Mouse (Mus musculus): ENCODE data around the gene Exosc7. TPM values are rescaled to one million over a fixed set of nuclear protein-coding genes. Genes with fewer than 3 reads are reported as not detected.
A peak's percentile ranks its signal among the peaks of the same experiment; 100 is the strongest.

Exosc7 gene
- total RNA-seq (2021): 10 to 100 TPM; 18.3 to 21.3 TPM
- long read RNA-seq, experiment 1, transcript Exosc7-201 (8 exons, 1,053 nt): major isoform, 27 of 33 reads
- long read RNA-seq, experiment 1, partial matches to known transcripts: 1 of 33 reads
- long read RNA-seq, experiment 1, other reads (novel, unspliced or antisense): 5 of 33 reads
- long read RNA-seq, experiment 2, transcript Exosc7-201 (8 exons, 1,053 nt): major isoform, 36 of 38 reads
- long read RNA-seq, experiment 2, partial matches to known transcripts: 0 of 38 reads
- long read RNA-seq, experiment 2, other reads (novel, unspliced or antisense): 2 of 38 reads

DNA sequence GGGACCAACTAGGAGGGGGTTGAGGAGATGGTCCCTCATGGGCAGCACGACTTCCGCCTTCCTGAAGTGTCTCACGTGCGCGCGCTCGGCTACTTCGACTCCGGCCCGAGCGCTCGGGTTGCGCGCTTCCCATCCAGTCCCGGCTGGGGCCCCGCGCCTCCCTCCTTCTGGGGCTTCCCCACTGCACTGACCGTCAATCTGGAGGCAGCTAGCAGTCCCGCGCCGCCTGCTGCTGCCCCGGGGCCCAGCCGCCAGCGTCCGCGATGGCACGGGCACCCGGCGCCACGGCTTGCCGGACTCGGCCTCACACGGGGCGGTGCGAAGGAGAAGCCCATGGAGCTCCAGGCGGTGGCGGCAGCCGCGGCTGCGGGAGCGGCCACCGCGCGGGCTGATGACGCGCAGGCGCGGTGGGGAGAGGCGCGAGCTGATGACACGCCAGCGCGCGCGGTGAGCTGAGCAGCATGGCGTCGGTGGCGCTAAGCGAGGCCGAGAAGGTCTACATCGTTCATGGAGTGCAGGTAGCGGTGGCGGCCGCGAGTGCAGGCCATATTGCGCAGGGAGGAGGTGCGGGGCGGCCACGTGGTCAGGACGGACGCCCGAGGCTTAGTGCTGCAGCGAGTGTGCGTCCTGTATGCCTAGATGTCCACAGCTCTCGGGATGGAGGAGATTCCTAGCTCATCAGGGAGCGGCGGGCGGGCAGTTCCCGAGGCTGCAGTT, at the start of gene Exosc7, which contains the start of gene Zdhhc3:
TSS of gene Exosc7 (plus strand) at position 411 of the 717 bp plus-strand sequence.
TSS of gene Zdhhc3 (minus strand) at position 401 of the 717 bp plus-strand sequence.
- TF ChIP-seq CTCF (IDR thresholded peaks at IDR 0.05): no peak
- Histone ChIP-seq H3K27ac (peak within 1 kb of the TSS; percentile 98), H3K4me3 (peak within 1 kb of the TSS; percentile 97)
- peak; percentile 92 for DNase-seq
- intact Hi-C loops (cut with DNase I): loop anchor here (5.0 to 10.0 kb wide), 3 partner anchors 144 to 252 kb away; partner anchors contain the start of genes Lars2 and Zfp445

DNA sequence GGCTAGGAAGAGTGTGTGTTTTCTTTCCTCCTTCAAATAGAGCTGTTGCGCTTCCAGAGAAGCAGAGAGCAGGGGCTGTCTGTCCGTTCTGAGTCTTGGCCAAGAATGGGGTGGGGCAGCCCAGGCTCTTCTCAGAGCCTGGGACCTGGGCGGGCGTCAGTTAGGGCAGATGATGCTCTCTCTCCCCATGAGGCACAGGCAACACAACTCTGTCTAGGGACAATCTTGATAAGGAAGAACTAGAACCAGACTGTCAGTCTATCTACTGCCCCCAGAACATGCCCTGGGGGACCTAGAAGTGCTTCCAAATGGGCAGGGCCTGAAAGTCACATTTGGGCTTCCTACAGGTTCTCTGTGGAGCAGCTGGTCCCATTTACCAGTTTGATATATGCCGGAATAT, 33.9 kb upstream of the Exosc7 start:
- intact Hi-C loops (cut with DNase I): no loop called here
- Histone ChIP-seq H3K27ac (no peak overlapping the region), H3K4me3 (no peak overlapping the region)
- DNase-seq: no peak
- TF ChIP-seq CTCF (IDR thresholded peaks at IDR 0.05): no peak

DNA sequence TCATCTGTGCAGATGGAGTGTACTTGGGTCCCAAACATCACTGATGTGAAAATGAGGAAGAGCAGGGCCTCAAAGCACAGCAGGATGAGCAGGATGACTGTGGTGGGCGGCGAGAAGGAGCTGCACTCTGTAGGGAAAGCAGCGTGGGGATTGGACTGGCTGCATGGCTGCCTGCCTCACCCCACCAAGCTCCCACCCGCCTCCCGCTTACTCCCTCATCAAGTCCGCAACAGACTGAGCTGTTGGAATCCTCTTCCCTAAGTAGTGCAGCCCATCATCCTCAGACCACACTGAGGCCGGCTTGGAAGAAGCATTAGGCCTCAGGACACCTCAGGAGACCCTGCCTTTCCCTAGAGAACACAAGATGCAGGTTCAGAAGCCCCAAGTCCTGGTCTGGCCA, 32.7 kb upstream of the Exosc7 start:
- H3K27ac ChIP-seq: no peak overlapping the region
- intact Hi-C loops (cut with DNase I): no loop called here
- TF ChIP-seq CTCF (IDR thresholded peaks at IDR 0.05): no peak
- no peak overlapping the region for H3K4me3 ChIP-seq
- DNase-seq: no peak

DNA sequence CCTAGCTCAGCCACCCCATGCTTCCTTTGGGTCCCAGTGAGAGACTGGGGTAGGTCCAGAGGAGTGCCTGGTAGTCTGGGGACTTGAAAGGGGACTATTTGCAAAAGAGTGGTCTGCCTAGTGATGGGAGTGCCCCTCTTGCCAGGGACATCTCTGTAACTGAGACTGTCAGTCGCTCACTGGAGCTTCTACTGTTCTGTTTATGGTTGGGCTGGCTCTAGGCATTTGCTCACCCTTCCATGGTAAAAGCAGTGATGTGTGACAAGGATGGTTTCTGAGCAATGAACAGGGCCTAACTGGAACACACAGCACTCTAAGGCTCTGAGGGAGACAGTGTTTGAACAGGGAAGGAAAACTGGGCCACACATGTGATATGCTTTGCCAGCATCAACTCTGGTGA, 32.2 kb upstream of the Exosc7 start:
- no peak overlapping the region for H3K4me3 ChIP-seq
- intact Hi-C loops (cut with DNase I): no loop called here
- H3K27ac ChIP-seq: no peak overlapping the region
- TF ChIP-seq CTCF (IDR thresholded peaks at IDR 0.05): no peak
- no peak for DNase-seq

DNA sequence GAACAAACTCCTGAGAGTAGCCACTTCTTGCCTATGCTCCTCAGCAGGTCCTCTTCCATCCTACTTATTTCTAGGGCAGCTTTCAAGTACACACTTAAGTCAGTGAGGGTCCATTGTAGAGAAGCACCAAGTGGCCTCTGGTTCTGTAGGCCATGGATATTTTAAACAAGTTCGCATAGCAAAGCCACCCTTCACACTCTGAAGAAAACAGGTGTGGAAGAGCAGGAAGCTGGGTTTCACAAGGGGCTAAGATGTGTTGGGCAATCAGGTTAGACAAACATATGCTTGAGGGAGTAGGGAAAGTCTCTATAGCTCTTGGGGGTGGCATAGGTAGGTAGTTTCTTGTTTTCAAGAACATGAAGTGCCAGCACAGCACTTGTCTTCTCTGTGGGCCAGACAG, 27.6 kb upstream of the Exosc7 start:
- no peak for DNase-seq
- TF ChIP-seq CTCF (IDR thresholded peaks at IDR 0.05): no peak
- Histone ChIP-seq H3K27ac (no peak overlapping the region), H3K4me3 (no peak overlapping the region)
- intact Hi-C loops (cut with DNase I): no loop called here

DNA sequence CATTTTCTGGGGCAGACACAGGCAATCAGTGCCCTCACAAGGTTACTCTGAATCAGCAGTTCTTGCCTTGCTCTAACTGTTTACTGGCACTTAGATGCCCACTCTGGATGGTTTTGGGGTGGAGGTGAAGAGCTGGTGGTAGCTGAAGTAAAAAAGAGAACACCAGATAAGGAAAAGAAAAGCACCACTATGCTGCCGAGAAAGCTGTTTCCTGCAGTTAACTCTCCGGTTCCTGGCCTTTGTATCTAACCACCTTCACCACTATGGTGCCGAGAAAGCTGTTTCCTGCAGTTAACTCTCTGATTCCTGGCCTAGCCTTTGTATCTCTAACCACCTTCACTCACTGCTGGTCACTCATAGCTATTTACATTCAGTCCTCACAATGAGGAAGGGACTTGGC, 25.5 kb upstream of the Exosc7 start:
- no peak for TF ChIP-seq CTCF (IDR thresholded peaks at IDR 0.05)
- intact Hi-C loops (cut with DNase I): no loop called here
- DNase-seq: no peak
- Histone ChIP-seq H3K4me3 (no peak overlapping the region), H3K27ac (no peak overlapping the region)

DNA sequence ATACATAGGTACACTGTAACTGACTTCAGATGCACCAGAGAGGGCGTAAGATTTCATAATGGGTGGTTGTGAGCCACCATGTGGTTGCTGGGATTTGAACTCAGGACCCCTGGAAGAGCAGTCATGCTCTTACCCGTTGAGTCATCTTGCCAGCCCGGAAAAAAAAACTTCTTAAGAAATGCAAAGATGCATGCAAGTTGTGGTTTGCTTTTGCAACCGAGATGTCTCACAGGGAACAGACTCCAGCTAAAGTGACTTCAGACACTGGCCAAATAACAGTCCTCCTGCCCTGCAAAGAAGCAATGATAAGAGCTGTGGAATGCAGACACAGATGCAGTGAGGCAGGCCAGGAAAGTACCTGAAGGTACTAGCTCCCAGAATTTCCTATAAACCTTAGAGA, 22.2 kb upstream of the Exosc7 start:
- DNase-seq: no peak
- Histone ChIP-seq H3K4me3 (no peak overlapping the region), H3K27ac (no peak overlapping the region)
- TF ChIP-seq CTCF (IDR thresholded peaks at IDR 0.05): no peak
- intact Hi-C loops (cut with DNase I): no loop called here

DNA sequence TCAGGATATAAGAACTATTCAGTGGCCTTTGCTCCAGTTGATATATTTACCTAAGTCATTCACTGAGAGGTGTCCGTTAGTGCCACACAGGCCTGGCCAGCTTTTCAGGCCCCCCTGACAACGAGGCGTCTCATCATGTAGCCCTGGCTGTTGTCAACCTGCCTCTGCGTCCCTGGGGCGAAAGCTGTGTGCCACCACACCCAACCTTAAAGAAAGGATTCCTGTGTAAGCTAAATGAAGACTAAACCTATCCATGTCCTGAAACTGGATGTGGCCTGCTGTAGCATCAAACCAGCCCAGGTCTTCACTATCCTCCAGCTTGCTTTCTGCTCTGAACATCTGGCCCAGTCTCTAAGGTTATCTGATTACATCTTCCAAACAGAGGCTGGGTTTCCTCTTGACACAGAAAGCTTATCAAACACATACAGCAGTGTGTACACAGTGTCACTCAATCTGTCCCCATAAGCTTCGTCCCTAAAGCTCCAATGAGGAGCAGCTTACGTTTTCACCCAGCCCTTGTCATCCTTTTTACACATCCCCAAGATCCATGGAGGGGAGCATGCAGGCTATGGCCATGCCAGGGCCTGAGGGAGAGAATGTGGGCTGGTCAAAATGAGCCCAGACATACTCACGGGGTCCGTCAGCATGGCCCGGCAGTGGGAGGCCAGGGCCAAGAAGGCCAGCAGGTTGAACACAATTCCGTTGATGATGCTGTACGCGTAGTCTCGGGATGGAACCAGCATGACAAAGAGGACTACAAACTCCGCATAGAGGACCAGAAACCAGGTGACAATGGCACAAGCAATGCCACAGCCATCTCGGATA, 13.2 kb upstream of the Exosc7 start:
- TF ChIP-seq CTCF (IDR thresholded peaks at IDR 0.05): no peak
- no peak overlapping the region for H3K27ac ChIP-seq

DNA sequence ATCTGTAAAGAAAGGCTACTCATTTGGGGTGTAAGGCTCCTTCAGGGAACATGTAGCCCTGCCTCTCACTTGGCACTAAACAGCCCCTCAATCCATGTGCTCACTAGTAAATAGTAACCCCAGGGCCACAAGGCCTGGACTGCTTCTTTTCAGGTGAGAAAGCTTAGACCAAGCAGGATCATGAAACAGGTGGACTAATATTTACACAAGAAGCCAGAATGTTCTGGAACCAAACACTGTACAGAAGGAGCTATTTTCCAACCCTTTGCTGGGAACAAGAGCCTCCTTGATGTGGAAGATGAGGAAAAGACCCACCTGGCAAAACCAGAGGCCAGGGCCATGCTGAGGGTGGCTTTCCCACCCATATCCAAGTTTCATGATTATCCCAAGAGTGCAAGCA, 9.6 kb upstream of the Exosc7 start:
- no peak overlapping the region for H3K27ac ChIP-seq
- DNase-seq: no peak
- H3K4me3 ChIP-seq: no peak overlapping the region
- no peak for TF ChIP-seq CTCF (IDR thresholded peaks at IDR 0.05)
- intact Hi-C loops (cut with DNase I): no loop called here

More for the DNA sequence above, 13.2 kb upstream of the Exosc7 start:
- H3K4me3 ChIP-seq: no peak overlapping the region
- no peak for DNase-seq
- intact Hi-C loops (cut with DNase I): no loop called here

DNA sequence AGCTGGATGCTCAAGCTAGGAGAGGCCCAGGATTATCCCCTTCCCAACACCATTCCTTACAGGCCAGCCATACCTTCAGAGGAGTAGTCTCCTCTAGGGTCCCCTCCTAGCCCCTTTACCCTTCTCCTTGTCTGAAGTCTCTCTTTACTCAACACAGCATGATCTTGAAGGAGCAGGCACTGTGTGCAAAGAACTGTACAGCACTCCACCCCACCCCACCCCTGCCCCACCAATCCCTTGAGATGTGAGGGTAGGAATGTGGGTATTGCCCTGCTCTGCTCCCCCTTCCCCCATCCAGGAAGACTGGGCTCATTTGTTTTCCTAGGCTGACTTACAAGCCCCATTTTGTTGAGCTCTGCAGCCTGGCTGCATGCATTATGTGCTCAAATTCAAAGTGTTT, 8.7 kb upstream of the Exosc7 start:
- TF ChIP-seq CTCF (IDR thresholded peaks at IDR 0.05): no peak
- H3K27ac ChIP-seq: no peak overlapping the region
- intact Hi-C loops (cut with DNase I): no loop called here

DNA sequence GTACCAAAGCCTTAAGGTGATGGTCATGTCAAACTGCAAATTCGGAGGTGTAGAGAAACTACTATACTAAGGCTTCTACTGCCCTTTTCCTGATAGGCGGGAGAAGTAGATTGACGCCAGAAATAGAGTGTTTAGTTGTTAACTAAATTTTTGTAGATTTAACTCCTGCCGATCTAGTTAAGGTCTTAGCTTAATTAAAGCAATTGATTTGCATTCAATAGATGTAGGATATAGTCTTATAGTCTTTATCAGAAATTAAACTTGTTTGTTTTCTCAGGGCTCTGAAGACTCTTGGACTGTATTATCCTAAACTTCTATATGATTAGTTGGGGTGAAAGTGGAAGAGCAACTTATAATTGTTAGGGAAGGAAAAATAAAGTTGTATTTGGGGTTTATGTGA, 5.8 kb upstream of the Exosc7 start:
- TF ChIP-seq CTCF (IDR thresholded peaks at IDR 0.05): no peak

More for the DNA sequence above, 8.7 kb upstream of the Exosc7 start:
- H3K4me3 ChIP-seq: no peak overlapping the region
- no peak for DNase-seq

DNA sequence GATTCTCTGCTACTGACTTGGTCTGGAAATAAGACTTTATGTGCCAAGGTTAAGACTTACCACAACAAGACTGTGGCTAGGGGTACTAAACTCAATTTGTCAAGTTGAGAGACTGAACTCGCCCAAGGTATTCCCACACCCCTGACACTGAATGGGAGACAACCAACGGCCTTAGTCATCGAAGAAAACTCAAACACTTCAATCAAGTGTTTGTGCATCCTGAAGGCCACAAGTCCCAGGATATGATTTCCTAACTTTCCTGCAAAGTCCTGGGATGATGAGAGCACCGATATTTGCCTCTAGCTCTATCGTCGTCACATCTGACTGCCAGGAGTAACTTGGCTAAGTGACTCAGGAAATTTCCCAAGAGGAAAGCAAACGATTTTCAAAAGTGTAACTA, 3.8 kb upstream of the Exosc7 start:
- no peak for DNase-seq
- H3K4me3 ChIP-seq: no peak overlapping the region
- intact Hi-C loops (cut with DNase I): no loop called here
- peak overlapping the region; percentile 41; the same call in 1 of the 2 replicates for H3K27ac ChIP-seq
- no peak for TF ChIP-seq CTCF (IDR thresholded peaks at IDR 0.05)

More for the DNA sequence above, 5.8 kb upstream of the Exosc7 start:
- Histone ChIP-seq H3K4me3 (no peak overlapping the region), H3K27ac (no peak overlapping the region)
- intact Hi-C loops (cut with DNase I): no loop called here
- no peak for DNase-seq

All from gastrocnemius, adult 2 months (tissue).